Mouse (Mus musculus): ENCODE measurements around the gene Dclre1c. TPM values are rescaled to one million over a fixed set of nuclear protein-coding genes. Genes with fewer than 3 reads are reported as not detected.

Dclre1c gene
- total and polyA plus RNA-seq, 3 experiments = 6.0 to 9.6 (median 7.0) TPM

- dilution Hi-C loops (cut with MboI; ENCODE audit: extremely low pct_ligation_motif_present, extremely low pct_unique_long_range_greater_than_20kb, low sequenced_read_pairs) = no loop called here
- no peak for TF ChIP-seq ETS1 (conservative IDR thresholded peaks at IDR 0.05; ENCODE audit: low read depth, low read length)
- no peak for TF ChIP-seq KAT2A (IDR thresholded peaks at IDR 0.05; ENCODE audit: insufficient replicate concordance, low read length)
- no peak for TF ChIP-seq ZKSCAN1 (IDR thresholded peaks at IDR 0.05; ENCODE audit: borderline replicate concordance, low read depth, low read length)
- TF ChIP-seq ZNF384 (IDR thresholded peaks at IDR 0.05; ENCODE audit: low read depth, low read length) = no peak
- Histone ChIP-seq H3K27ac (ENCODE audit: insufficient read depth, low read depth) (no peak overlapping the region), H3K79me2 (replicated peaks; ENCODE audit: control insufficient read depth, extremely low read depth, insufficient read depth, poor library complexity, severe bottlenecking) (0 out of 2 replicates have a peak, but pooled peaks cover under 1% of the 10 kb centered on the region), H3K9me3 (replicated peaks; ENCODE audit: low read length) (no peaks in the 10 kb centered on the region), H3K27me3 (replicated peaks) (no peaks in the 10 kb centered on the region), H3K9ac (ENCODE audit: insufficient read depth, low read depth) (no peak overlapping the region), H3K4me3 (replicated peaks in 1 of 3; ENCODE audit: low read depth in 2 of 3, low read length in 2 of 3, poor library complexity in 1 of 3) (no peak overlapping the region), H3K36me3 (replicated peaks in 1 of 2; ENCODE audit: control insufficient read depth in 1 of 2, insufficient read depth in 1 of 2, low read length in 1 of 2) (peaks cover 60 to 85% of the 10 kb centered on the region in 2 experiments), H3K4me2 (ENCODE audit: insufficient read depth, low read depth, poor library complexity, severe bottlenecking) (no peak overlapping the region), H3K4me1 (ENCODE audit: control insufficient read depth in 1 of 2, insufficient read depth in 2 of 2) (peaks cover 0 to 9% of the 10 kb centered on the region in 2 experiments; a peak in 2 of 4 replicates)
- no peak for DNase-seq (ENCODE audit: extremely low read depth)
- in situ Hi-C loops (cut with MboI; ENCODE audit: low pct_ligation_motif_present, low pct_unique_long_range_greater_than_20kb, low sequenced_read_pairs) = no loop called here
These were observed 70.0 kb downstream of the Dclre1c start for GRCm38 (mm10) chr2:3493833-3494409.

GRCm38 (mm10) chr2:3499543-3499942 is 75.6 kb downstream of the Dclre1c start:
- no peak overlapping the region for H3K4me3 ChIP-seq (replicated peaks in 1 of 3; ENCODE audit: low read depth in 2 of 3, low read length in 2 of 3, poor library complexity in 1 of 3)
- no peaks in the 10 kb centered on the region for H3K9me3 ChIP-seq (replicated peaks; ENCODE audit: low read length)
- no peak overlapping the region for H3K27ac ChIP-seq (ENCODE audit: insufficient read depth, low read depth)
- DNase-seq (ENCODE audit: extremely low read depth) = no peak
- peaks cover 52 to 76% of the 10 kb centered on the region in 2 experiments for H3K36me3 ChIP-seq (replicated peaks in 1 of 2; ENCODE audit: control insufficient read depth in 1 of 2, insufficient read depth in 1 of 2, low read length in 1 of 2)
- H3K9ac ChIP-seq (ENCODE audit: insufficient read depth, low read depth) = no peak overlapping the region
- dilution Hi-C loops (cut with MboI; ENCODE audit: extremely low pct_ligation_motif_present, extremely low pct_unique_long_range_greater_than_20kb, low sequenced_read_pairs) (no loop called here), in situ Hi-C loops (cut with MboI; ENCODE audit: low pct_ligation_motif_present, low pct_unique_long_range_greater_than_20kb, low sequenced_read_pairs) (no loop called here)
- no peak for TF ChIP-seq IRF4 (IDR thresholded peaks at IDR 0.05; ENCODE audit: low read depth, low read length)
- no peak for TF ChIP-seq GABPA (IDR thresholded peaks at IDR 0.05; ENCODE audit: insufficient replicate concordance, low read depth, low read length)
- TF ChIP-seq ZMIZ1 (IDR thresholded peaks at IDR 0.05; ENCODE audit: low read depth, low read length) = no peak
- TF ChIP-seq KAT2A (IDR thresholded peaks at IDR 0.05; ENCODE audit: insufficient replicate concordance, low read length) = no peak
- TF ChIP-seq USF2 (conservative IDR thresholded peaks at IDR 0.05; ENCODE audit: low read depth, low read length) = no peak
- no peak for TF ChIP-seq MAFK (IDR thresholded peaks at IDR 0.05; ENCODE audit: insufficient replicate concordance, low read length)
- TF ChIP-seq CTCF (conservative IDR thresholded peaks at IDR 0.05 in 1 of 2, IDR thresholded peaks at IDR 0.05 in 1 of 2; ENCODE audit: low read depth in 2 of 2, low read length in 2 of 2) = no peak
- no peak for TF ChIP-seq ZC3H11A (IDR thresholded peaks at IDR 0.05; ENCODE audit: low read depth, low read length)
- no peak for TF ChIP-seq NRF1 (IDR thresholded peaks at IDR 0.05; ENCODE audit: low read depth, low read length)
- TF ChIP-seq HCFC1 (IDR thresholded peaks at IDR 0.05; ENCODE audit: low read depth, low read length) = no peak
- TF ChIP-seq NELFE (IDR thresholded peaks at IDR 0.05; ENCODE audit: low read depth, low read length) = no peak
- no peak for TF ChIP-seq ZNF384 (IDR thresholded peaks at IDR 0.05; ENCODE audit: low read depth, low read length)
- no peak for TF ChIP-seq ZKSCAN1 (IDR thresholded peaks at IDR 0.05; ENCODE audit: borderline replicate concordance, low read depth, low read length)
- TF ChIP-seq POLR2AphosphoS2 (IDR thresholded peaks at IDR 0.05; ENCODE audit: low read depth, low read length) = no peak
- TF ChIP-seq JUN (IDR thresholded peaks at IDR 0.05; ENCODE audit: insufficient read depth, low read depth, low read length) = no peak
- no peak for TF ChIP-seq RAD21 (IDR thresholded peaks at IDR 0.05; ENCODE audit: low read depth, low read length)
- TF ChIP-seq JUND (conservative IDR thresholded peaks at IDR 0.05; ENCODE audit: low read depth, low read length) = no peak
- H3K4me1 ChIP-seq (ENCODE audit: control insufficient read depth in 1 of 2, insufficient read depth in 2 of 2) = peaks cover 5 to 18% of the 10 kb centered on the region in 2 experiments; a peak in 3 of 4 replicates
- no peak overlapping the region for H3K4me2 ChIP-seq (ENCODE audit: insufficient read depth, low read depth, poor library complexity, severe bottlenecking)
- peaks cover 1% of the 10 kb centered on the region; the same call in 1 of the 2 replicates for H3K79me2 ChIP-seq (replicated peaks; ENCODE audit: control insufficient read depth, extremely low read depth, insufficient read depth, poor library complexity, severe bottlenecking)
- H3K27me3 ChIP-seq (replicated peaks) = no peaks in the 10 kb centered on the region

Measured in CH12.LX (cell line).